Mouse (Mus musculus) myocyte (in vitro differentiated cells): ENCODE results near the gene Pex16.

ENCODE experiments used
- POLR2A ChIP-seq: IDR thresholded peaks from one replicate; pipeline ENCODE4 v1.6.1; 2011; ENCODE audit warnings: low read depth, mild to moderate bottlenecking, control low read depth, moderate library complexity; ENCODE audit not compliant: insufficient read length
- TCF12 ChIP-seq: IDR thresholded peaks from one replicate; pipeline ENCODE4 v1.6.1; 2011; ENCODE audit warnings: mild to moderate bottlenecking, control low read depth; ENCODE audit not compliant: poor library complexity, insufficient read depth, severe bottlenecking

DNA sequence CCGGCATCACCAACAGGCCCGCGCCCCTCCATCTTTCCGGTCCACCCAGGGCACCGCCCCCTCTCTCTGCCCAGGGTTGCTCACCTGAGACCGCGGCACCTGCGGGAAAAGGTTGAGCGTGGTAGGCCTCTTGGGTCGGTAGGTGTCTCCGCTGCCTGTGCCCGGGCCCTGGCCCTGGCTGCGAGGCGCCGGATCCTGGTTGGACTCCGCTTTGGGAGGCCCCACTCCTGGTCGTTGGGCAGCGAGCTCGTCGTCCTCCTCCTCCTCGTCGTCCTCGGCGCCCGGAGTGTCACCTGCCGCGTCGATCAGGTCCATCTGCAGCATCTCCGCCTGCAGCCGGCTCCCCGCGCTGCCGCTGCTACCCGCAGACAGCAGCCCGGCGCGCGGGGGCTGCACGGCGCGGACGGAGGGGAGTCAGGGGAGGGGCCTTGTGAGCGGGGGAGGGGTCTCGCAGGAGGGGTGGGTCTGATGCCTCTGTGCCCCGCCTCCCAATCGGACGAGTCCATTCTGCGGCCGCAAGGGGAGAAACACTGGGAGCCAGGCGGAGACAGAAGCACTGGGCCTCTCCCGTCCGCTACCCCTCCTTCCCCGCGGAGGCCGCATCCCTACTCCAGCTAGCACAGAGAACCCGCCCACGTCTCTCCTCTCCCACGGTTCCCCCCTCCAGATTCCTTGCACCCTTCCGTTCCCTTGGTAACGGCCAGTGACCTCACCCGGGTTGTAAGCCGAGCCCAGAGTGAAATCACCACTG is 14.6 kb downstream of the Pex16 start:
- TF ChIP-seq TCF12 (no peak), POLR2A (peak; percentile 34)
